Mouse (Mus musculus): ENCODE measurements around the gene Cenpt.
"Not testable (repeated sequence)": the region's sequence is repeated elsewhere in the genome, so short reads cannot be mapped to it uniquely, and the experiment has no call there.

DNA sequence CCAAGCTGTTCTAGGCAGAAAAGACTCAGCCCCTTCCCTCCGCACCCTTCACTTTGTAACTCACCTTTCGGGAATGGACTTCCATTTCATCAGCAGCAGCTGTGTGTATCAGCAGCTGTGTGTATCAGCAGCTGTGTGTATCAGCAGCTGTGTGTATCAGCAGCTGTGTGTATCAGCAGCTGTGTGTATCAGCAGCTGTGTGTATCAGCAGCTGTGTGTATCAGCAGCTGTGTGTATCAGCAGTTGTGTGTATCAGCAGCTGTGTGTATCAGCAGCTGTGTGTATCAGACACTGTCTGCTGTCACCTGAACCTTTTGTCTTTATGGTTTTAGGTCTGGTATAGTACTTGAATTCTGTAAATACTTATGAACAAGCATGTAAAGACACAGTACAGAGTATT lies 19.3 kb downstream of the Cenpt start:
- not testable (repeated sequence) for TF ChIP-seq CTCF (IDR thresholded peaks at IDR 0.05; ENCODE audit: control insufficient read depth, insufficient read depth, insufficient read length); USF1 (IDR thresholded peaks at IDR 0.05; ENCODE audit: low read depth); MYOG (IDR thresholded peaks at IDR 0.05; ENCODE audit: control insufficient read depth, extremely low read depth, insufficient read length)
